Mouse (Mus musculus) ES-Bruce4 (cell line): ENCODE results near the gene Sde2.

Experiments used
- CTCF ChIP-seq: IDR thresholded peaks from one replicate; pipeline ENCODE4 v1.8.1; 2011; ENCODE audit warnings: low read depth, low read length
- POLR2A ChIP-seq: IDR thresholded peaks from one replicate; pipeline ENCODE4 v1.8.1; 2011; ENCODE audit warnings: low read length; ENCODE audit not compliant: insufficient read depth

- TF ChIP-seq CTCF (peak; percentile 44), POLR2A (no peak)
Measured at GRCm38 (mm10) chr1:180863606-180864005, 12.7 kb downstream of the Sde2 start.
